Mouse (Mus musculus): ENCODE results near the gene Arhgef12.

DNA sequence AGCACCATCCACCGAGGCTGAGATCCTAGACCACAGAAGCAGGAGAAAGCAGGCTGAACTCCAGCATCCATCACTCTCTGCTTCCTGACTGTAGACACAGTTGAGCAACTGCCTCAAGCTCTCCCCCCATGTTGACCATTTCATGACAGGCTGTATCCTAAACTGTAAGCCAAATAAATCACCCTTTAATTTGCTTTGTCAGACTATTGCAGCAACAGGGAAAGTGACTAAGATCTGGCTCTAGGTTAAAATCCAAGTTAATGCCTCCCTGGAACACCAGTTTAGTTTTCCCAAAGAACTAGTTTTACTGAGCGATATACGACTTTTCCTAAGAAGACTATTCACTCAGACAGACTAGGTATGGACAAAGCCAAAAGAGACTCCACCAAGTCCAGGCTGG is 28.3 kb downstream of the Arhgef12 start:
- TF ChIP-seq POLR2A (IDR thresholded peaks at IDR 0.05; ENCODE audit: low read depth, low read length): no peak
- TF ChIP-seq CTCF (IDR thresholded peaks at IDR 0.05; ENCODE audit: borderline replicate concordance, insufficient read depth, low read length): no peak
